Mouse (Mus musculus) right cerebral cortex, adult 18-20 months (tissue): ENCODE measurements around the gene Scn9a.

Source experiments
- DNase-seq: peaks from one replicate; pipeline ENCODE4 v3.0.0; 2022; ENCODE audit warnings: mixed read lengths

Gene Scn9a

DNA sequence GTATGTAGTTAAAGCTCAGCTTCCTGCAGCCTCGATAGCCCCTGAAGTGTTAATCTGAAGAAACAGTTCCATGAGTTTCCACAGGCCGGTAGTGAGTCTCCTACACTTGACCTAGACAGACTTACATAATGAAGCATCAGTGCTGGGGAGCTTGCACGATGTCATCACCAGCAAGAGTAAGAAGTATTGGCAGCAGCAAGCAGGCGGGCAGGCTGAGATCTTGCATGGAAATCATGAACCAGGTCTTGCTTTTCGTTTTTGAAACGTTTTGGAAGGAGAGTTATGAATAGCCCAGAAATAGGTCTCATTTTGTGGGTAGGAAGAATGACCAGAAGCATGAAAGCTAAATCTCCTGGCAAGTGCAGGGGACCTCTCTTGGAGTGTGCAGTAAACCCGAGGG, 194.1 kb downstream of the Scn9a start, which contains the start of gene Scn1a:
Scn1a (minus strand) TSS at position 130 of the 400 bp plus-strand sequence.
- peak; percentile 52 for DNase-seq

DNA sequence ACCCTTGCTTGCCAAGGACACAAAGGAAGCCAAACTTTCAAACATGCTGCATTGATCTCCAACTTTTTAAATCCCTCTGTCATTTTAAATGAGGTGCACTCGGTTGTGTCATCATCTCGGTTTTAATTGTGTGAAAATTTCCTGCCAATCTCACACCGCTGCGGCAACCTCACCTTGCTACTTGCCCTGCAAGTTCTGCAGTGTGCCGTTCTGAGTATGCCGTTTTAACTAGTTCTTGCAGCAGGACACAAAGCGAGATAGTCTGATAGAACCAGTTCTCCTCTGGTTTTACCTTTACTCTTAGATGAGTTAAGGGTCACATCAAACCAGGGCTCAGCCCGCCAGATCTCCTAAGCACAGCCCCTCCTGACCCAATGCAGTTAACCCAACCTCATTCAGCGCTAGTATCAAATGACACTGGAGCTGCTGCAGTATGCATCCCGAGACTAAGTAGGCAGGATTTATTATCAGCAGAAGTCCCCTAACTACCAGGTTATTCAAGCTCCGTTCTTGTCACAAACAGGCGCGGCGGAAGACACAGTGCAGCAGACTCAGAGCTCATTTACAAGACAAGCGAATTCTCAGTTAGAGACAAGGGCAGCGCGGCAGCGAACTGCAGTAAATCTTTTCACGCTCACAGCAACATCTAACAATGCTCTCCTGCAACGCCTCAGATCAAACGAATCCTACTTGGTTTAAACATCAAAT, 194.8 kb downstream of the Scn9a start:
- peak; percentile 27 for DNase-seq

DNA sequence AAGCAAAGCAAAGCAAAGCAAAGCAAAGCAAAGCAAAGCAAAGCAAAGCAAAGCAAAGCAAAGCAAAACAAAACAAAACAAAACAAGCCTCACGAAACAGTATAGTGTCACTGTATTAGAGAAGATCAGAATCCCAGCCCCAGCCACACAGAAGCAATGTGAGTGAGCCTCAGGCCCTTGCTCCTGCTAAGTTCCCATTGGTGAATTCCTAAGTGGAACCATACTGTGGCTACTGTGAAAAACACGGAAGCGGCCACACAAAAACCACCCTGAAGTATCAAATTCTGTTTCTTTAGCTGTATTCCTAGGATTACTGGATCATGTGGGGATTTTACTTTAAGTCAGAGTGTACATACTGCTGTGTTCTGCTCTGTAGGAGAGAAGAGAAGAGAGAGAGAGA, 198.5 kb downstream of the Scn9a start:
- no peak for DNase-seq
